Mouse (Mus musculus) right cerebral cortex, postnatal 14 days (tissue): ENCODE measurements around the gene Cnnm3.

Experiments used
- DNase-seq: peaks from one replicate; pipeline ENCODE4 v3.0.0; 2022

Gene Cnnm3

DNA sequence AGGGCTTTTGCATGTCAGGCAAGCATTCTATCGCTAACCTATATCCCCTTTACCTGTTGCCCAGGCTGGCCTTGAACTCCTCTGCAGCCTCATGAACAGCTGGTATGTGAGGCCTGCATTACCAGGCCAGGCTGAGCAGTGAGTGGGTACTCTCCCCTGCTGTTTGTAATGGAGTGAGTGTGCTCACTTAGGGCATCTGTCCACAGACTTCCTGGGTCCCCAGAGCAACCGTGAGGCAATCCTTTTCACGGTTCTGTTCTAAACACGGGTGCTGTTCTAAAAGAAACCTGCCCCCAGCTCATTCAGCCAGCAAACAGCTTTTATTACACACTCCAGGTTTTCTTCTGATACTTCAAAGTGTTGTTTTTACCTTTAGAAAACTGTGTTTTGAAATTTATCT, 27.1 kb downstream of the Cnnm3 start:
- DNase-seq, result no peak

DNA sequence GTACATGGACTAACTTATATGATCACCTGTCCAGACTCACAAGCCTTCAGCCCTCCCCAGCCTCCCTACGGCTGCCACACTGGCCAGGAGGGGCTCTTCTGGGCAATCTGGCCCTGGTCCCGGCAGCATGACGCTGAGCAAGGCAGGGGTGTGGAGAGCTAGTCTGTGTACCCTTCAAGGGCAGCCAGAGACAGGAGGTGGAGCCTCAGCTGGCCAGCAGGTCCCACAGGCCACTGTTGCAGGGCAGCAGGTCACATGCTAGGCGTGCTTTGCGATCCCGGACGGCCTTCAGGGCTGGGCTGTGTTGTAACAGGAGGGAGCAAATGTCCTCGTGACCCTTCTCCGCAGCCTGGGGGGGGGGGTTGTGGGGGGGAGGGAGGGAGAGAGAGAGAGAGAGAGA, 27.5 kb downstream of the Cnnm3 start, which contains the start of gene Gm42417:
Gene Gm42417 (minus strand): TSS at position 244 of the 400 bp plus-strand sequence.
- DNase-seq, result no peak

DNA sequence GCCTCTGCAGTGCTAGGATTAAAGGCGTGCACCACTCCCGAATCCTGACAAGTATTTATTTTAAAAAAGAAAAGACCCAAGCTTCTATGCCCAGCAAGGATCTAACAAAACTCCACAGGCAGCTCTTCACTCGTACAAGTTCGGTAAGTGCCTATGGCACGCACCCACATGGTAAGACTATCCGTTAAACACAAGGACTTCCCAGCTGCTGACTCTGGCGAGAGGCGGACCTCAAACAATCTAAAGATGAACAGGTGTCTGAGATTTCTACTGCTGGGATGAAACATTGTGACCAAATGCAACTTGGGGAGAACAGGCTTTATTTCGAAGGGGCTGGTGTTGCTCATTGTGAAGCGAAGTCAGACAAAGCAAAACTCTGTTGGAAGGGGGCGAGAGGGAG, 28.5 kb downstream of the Cnnm3 start:
- DNase-seq, result no peak

DNA sequence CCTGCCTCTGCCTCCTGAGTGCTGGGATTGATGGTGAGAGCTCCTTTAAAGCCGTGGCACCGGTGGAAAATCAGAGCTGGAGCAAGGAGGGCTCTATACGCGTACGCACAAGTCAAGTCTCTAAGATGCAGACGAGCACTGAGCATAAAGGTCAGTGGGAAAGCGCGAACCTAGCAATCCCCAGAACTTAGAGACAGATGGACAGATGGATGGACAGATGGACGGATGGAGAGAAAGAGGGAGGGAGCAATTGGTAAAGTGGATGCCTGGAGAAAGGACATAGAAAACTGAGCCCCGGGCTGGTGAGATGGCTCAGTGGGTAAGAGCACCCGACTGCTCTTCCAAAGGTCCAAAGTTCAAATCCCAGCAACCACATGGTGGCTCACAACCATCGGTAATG, 29.1 kb downstream of the Cnnm3 start:
- no peak for DNase-seq

DNA sequence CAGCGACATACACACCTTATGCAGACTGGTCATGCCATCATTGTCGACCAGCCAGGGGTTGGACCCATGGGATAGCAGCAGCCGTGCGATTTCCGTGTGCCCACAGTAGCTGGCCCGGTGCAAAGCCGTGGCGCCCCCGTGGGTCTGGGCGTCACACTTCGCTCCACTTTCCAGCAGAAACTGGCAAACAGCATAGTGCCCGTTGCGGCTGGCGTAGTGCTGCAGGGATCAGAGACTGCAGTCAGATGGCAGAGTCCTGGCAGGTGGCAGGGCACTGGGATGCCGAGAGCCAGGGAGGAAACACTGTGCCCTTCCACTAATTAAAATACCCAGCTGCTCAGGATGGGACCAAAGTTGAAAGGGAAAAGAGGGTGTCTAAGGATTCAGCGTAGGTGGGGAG, 30.2 kb downstream of the Cnnm3 start:
- DNase-seq, result no peak

DNA sequence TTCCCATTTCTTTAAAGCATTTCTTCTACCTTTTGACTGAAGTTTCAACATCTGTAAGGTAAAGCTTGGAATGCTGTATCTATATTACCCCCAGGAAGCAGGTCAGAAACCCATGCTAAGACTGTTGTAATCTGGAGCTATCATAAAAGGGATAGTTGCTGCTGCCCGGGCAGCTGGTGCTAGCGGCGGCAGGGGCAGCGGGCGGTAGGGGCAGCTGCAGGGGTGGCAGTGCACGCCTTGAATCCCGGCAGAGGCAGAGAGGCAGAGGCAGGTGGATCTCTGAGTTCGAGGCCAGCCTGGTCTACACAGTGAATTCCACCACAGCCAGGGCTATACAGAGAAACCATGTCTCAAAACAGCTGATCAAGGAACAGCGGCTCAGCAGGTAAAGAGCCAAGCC, 31.3 kb downstream of the Cnnm3 start:
- DNase-seq, result no peak

DNA sequence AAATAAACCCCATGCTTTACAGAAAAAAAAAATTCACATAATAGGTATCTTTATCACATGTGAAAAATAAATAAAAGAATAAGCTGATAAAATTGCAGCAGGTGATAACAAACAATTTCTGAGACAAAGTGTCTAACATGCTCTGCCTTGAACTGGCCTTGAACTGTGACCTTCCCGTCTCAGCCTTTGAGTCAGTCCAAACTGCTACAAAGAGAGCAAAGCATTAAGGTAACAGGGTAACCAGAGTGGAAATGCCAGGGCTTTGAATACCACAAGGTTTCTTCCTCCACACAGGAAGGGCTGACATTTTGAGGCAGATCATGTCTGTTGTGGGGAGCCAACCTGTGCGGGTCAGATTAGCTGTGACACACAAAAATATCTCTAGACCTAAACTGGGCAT, 33.7 kb downstream of the Cnnm3 start:
- no peak for DNase-seq

DNA sequence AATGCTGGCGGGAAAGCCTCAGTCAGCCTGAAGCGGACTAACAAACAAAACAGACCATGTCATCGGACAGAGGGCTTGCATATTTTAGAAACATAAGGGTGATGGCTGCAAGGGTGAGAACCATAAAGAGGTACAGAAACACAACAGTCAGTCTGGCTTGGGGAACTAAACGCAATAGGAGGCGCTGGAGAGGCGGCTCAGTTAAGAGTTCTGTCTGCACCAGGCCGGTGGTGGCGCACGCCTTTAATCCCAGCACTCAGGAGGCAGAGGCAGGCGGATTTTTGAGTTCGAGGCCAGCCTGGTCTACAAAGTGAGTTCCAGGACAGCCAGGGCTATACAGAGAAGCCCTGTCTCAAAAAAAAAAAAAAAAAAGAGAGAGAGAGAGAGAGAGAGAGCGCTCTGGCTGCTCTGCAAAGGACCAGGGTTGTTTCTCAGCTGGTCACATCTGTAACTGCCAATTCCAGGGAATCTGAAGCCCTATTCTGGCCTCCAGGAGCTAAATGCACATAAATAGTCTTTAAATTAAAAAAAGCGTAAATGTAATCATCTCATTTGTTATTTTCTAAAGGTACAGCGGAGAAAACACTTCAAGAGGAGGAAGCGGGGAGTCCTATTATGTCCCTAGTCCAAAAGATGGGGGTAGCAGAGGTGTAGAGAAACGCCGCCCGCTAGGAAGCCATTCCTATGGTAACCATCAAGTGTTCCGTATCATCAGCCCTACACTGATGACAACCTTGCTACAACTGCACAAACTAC, 34.4 kb downstream of the Cnnm3 start:
- DNase-seq, result no peak

DNA sequence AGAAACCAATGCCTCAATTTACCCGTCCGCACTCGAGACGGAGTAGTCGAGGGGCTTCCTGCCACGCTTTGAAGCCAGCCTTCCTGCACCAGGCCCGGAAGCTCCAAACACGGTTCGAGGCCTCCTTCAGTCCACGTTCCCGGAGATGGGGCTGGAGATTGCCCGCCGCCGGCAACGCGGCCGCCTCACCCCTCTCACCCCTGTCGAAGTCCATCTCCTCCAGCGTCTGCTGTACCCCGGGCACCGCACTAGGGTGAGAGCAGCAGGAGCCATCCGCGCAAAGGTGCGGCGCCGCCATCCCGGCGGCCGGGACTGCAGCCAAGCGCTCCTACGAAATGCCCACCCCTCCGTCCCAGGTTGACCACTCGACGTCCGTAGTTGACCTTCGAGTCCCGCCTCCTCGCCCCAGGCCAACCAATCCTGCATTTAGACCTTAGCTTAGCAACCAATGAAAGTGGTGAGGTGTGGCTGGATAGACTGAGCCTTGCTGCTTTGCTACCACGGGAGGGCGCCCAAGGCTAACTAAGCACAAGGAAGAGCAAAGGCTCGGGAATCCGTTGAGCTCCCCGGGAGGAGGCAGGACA, 35.3 kb downstream of the Cnnm3 start, which contains the start of gene Ankrd39:
Gene Ankrd39 (minus strand): TSS at position 558 of the 584 bp plus-strand sequence.
- peak; percentile 96 for DNase-seq

DNA sequence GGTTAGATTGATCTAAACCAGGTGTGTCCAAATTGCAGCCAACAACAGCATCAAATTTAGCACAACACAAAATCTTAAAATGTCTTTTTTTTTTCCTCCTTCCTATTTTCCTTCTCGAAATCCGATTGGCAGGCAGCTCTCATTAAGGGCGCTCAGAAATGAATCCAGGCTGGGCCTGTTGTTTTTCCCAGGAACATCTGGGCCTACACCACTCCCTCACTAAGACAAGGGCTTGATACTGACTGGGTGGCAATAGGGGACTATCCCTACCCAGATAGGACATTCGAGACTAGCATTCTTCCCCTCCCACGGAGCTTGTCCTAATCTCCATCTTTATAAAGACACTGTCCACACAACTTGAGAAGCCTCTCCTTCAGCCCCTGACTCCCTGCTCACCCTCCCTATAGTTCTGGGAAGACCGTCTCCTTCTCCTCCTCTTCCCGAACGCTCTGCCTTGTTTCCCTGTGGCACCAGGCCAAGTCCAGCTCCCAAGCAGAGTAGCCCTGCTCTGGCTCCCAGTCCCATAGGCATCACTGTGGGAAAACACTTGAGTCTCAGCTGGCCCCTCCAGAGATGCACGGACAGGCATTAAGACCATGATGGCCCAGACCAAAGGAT, 36.4 kb downstream of the Cnnm3 start:
- DNase-seq, result peak; percentile 56

DNA sequence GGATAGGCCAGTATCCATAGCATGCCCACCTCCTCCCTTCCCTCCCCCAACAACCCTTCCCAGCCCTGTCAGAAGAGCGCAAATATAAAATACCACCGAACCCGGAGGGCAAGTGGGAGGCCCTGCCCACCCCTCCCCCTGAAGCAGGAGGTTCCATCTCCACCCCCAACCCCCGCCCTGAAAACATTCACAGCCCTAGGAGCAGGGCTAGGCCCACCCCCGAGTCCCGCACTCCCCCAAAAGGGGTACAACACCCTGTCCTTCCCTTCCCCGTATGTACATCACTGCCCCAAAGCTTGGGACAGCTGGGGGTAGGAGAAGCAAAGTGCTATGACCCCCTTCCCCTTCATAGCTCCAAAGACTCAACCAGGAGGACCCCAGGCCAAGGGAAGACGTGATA, 37.1 kb downstream of the Cnnm3 start:
- DNase-seq, result no peak

DNA sequence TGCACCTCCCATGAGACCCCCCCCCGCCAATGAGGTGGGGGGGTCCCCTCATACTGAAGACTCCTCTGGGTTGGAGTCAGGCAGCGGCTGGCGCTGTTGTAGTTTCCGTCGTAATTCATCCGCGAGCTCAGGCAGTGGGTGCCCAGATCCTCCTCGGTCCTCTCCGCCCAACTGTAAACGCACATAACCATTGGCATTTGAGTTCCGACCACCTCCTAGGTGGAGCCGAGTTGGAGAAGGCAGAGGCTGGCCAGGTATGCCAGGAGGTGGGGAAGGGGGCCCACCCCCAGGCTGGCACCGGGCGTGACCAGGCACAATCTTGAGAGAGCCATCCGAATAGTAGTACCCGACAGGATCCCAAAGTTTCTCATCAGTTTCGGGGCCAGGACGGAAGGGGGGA, 37.8 kb downstream of the Cnnm3 start:
- no peak for DNase-seq

DNA sequence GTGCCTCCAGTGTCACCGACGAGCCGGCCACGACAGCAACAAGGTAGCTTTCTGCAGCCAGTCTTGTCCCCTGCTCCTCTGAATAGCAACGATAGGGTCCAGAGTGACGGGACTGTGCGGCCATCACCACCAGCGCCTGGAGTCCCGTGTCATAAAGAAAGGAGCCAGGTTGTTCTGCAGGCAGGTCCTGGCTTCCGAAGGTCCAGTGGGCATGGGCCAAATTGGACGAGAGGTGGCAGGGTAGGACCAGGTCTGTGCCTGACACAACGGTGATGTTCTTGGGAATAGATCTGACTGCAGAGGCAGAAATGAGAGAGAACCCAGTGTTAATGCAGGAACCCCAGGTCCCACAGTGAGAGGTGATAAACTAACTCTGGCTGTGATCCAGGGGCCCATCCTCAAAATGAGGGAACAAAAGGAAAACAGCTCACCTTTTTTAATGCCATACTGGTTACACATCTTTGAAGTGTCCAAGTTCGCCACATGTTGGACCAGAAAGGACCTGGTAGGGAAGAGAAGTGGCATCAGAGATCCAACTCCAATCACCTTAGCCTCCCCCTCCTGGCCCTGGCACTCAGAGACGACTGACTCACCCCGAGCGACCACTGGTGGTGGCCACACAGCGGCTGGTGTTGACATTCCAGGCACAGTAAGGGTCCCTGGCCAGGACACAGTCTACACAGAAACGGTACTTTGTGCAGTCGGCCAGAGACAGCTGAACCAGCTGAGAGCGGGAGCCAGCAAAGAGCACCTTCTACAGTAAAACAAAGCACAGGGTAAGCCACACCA, 38.6 kb downstream of the Cnnm3 start:
- no peak for DNase-seq

DNA sequence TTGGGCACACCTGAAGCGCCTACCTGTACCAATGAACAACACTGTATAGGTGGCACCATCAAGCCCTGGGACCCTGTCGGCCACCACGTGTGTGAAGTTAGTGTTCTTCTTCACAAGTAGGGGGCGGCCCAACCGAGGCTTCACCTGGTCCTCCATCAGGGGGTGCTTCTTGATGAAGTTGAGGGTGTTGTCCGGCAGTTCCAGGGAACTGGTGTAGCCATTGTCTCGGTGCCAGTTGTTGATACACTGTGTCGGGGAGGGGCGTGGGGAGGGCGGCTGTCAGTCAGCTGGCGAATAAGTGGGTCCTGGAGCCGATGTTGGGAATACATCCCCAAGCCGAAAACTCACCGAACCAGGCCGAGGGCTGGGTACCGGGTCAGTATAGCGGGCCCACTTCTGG, 40.2 kb downstream of the Cnnm3 start:
- DNase-seq, result no peak

DNA sequence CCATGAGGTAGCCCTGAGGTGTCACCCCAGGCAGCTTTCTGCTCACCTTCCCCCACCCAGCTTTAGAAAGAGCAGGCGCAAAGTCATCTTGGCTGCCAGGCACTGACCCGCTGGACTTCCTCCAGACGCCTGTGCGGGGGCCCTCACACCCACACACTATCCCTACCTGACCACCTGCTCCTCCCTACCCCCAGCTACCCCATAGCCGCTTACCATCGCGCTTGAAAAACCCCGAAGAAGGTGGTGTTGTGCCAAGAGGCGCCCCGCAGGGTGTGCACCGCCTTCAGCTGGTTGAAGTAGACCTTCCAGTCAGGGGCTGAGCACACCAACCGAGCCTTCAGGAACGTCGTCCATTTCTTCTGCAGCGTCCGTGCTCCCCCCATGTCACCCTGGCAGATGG, 40.8 kb downstream of the Cnnm3 start:
- DNase-seq, result no peak

DNA sequence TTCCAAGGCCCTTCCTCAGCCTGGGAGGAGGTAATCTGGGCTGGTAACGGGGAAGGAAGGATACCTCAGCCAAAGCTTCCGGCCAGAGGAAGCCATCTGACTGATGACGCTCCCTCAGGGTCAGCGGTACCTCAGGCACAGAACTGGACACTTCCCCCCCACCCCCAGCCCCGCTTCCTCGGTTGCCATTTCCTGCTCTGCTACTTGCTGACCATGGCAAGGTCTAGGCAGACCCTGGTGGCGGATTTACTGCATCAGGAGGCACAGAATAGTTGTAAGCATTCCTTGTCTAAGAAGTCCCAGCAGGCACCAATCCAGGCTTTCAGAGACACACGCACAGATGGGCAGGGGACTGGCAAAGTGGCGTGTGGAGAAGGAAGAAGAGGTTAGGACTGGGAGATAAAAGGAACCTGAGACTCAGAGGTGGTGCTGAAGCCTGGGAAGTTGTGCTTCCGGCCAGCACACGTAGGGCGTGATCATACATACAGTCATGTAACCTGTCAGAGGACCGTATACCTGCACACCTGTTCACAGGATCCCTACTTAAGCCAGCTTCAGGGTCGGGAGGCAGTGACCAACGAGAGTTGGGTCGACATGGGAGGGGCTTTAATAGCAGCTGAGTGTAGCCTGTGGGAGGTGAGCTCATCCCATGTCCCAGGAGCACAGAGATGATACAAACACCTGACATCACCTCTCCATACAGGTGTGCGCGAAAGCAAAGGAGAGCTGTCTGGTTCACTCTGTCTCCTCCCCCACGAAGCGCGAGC, 43.1 kb downstream of the Cnnm3 start:
- no peak for DNase-seq

DNA sequence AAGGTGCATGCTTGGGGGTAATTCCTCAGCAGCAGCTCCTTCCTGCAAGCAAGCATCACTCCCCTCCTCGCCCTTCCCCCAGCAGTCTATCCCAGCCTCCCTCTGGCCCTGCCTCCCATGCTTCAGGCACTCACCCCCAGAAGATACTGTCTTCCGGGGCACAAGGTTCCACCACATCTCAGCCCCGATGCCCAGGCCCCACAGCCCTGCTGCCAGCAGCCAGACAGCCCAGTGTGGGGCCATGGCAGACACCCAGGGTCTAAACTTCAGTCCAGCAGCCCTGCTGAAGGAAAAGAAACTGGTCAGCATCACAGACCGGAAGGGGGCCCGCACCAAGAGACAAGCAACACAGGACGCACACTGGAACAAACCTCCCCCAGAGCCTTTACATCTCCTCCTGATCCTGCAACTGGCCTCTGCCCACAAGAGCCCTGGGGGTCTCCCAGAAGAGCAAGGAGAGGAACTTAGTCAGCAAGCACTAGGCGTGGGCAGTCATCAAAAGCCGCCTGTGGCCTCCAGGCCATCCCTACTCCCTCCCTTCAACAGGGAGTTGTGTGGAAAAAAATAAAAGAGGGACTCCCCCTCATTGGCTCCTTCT, 44.2 kb downstream of the Cnnm3 start:
- no peak for DNase-seq

DNA sequence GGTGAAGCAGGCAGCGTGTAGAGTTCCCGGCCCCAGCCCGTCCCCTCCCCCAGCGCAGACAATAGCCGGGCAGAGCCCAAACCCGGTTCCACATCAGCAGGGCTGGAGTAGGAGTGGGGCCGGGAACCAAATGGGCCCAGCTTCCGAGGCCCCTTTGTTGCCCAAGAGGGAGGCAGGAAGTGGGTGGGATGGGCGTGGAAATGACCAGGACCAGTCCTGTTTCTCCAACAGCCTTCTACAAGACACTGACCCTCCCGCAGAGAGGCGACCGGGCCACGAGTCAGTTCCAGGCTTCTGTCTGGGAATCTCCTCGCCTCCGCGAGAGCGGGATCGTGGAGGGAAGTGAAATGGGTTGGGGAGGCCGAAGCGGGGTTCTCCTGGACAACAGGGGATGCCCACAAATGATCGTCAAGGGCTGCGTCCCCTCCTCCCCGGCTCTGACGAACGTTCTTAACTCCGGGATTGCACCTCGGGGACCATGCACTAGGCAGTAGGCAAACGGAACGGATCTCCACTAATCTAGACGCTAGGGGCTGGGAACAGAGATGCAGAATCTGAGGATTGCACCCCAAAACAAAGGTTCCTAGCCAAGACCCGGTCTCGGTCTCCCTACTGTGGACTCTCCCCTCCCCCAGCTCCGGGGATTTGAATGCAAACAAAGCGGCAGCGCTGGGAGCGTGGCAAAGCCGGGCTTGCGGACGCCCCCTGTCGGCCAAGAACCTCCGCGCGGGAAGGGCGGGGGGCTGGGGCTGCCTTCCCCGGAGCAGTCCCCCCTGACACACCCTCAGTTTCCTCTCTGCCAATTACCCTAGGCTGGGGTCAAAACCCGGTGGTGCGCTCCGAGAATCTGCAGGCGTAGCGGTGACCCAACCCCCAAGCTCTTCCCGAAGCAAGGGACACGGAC, 45.1 kb downstream of the Cnnm3 start:
- DNase-seq, result peak; percentile 97

DNA sequence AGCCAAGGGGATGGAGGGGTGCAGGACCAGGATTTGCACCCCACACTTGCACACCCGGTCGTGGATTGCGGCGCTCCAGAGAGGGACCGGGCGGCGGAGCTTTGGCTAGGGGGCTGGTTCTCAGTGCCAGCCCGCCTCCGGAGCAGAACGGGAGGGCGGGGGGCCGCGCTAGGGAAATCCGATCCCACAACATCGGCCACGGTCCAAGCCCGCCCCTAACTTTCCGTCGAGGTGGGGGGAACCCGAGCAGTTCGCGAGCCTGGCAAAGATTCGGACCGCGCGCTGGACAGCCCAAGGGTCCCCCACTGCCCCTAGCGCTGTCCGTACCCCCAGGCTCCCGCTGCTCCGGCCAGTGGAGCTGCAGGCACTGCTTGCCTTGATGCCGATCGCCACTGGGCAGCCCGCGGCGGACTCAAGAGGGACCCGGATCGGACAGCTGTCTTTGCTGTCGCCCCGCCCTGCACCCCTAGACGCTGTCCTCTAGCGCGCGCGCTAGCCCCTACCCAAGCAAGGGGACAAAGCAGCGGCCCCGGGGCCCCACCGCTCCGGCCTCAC, 45.9 kb downstream of the Cnnm3 start:
- DNase-seq, result peak; percentile 74

DNA sequence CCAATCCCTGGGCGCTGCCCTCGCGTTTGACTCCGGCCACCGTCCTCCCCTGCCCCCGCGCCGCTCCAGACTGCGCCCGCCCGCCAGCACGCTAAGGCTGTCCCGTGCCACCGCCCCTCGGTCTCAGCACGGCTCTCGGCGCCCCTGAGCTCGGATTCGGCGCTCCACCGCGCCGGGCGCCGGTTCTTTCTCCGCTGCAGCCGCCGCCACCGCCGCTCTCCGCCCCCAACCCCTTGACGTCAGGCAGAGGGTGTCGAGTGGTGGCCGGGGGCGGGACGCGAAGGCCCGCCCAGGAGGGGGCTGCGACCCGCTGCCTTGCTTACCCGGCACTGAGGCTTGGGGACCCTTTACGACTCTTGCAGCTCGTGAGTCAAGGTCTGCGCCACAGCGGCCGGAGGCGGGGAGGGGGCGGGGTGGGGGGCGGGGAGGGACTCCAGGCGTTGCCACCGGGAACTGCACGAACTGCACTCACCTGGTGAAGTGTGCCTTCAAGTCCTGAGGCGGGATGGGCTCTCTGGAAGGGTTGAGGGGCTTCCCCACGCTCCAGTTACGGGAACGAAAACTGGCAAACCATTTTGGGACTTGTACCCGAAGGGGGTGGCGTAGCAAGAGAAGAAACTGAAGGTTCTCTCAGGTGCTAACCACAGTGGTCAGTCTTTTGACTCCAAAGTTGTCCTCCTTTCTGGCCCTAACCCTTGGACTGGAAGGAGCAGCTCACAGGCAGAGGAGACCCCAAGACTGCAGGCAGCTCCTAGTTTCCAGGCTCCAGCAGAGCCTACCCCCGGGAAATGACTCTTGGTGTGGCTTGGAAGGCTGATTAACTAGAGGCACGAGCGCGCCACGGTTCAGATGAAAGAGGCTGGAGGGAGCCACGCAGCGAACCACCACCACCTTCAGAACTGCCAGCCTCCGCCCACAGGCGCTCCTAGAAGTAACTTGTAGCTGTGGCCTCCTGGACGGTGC, 46.6 kb downstream of the Cnnm3 start, which contains the start of gene Sema4c:
Gene Sema4c (minus strand): TSS at position 319 of the 963 bp plus-strand sequence.
- DNase-seq, result peak; percentile 76
